Mouse (Mus musculus) ES-E14 (cell line): ENCODE data around the gene Chat.

Experiments used
- HCFC1 ChIP-seq: IDR thresholded peaks from 2 replicates; pipeline ENCODE4 v1.6.1; 2012; ENCODE audit warnings: low read length, inconsistent platforms, borderline replicate concordance; ENCODE audit not compliant: insufficient read depth
- ZC3H11A ChIP-seq: IDR thresholded peaks from 2 replicates; pipeline ENCODE4 v1.6.1; 2012; ENCODE audit warnings: low read depth, mild to moderate bottlenecking, inconsistent platforms, low read length, borderline replicate concordance
- ZNF384 ChIP-seq: IDR thresholded peaks from 2 replicates; pipeline ENCODE4 v1.6.1; 2012; ENCODE audit warnings: low read depth, low read length, inconsistent platforms

- TF ChIP-seq HCFC1: no peak
- TF ChIP-seq ZNF384: no peak
- no peak for TF ChIP-seq ZC3H11A
Measured at GRCm38 (mm10) chr14:32477581-32477980, 11.8 kb upstream of the Chat start.
